Comparison of ENCODE assay signal across 28 mouse cellular contexts in genomic region chr16:54374990-54375389, GRCm38 (mm10).
DNase-seq lines count a peak whose midpoint lies in the region; ATAC-seq lines count a peak whose summit lies in the region.
"Had no signal": no experiment of that assay in that cellular context is flagged by ENCODE, and none has a peak within 500 bp of the region (broad histone marks: within the 10 kb centered on the region; RNA-seq: fewer than 3 reads in every experiment).

No protein-coding gene starts in this region.

- H3K4me1 ChIP-seq in kidney, embryonic 16.5 days (ENCODE audit: insufficient read depth, low read length): no peaks in the 10 kb centered on the region
- H3K4me1 ChIP-seq: embryonic facial prominence, embryonic 10.5 days; embryonic facial prominence, embryonic 12.5 days; forebrain, embryonic 10.5 days; forebrain, embryonic 12.5 days had no signal

- no peak overlapping the region for H3K4me3 ChIP-seq in kidney, embryonic 16.5 days (ENCODE audit: low read length)
- H3K4me3 ChIP-seq: embryonic facial prominence, embryonic 10.5 days; embryonic facial prominence, embryonic 12.5 days; erythroblast, embryonic 14.5 days; forebrain, embryonic 10.5 days; forebrain, embryonic 12.5 days had no signal

- H3K9ac ChIP-seq in kidney, embryonic 16.5 days (replicated peaks; ENCODE audit: low read length): no peak overlapping the region
- H3K9ac ChIP-seq: embryonic facial prominence, embryonic 12.5 days; forebrain, embryonic 12.5 days had no signal

- H3K4me2 ChIP-seq in kidney, embryonic 16.5 days (replicated peaks; ENCODE audit: low read depth, low read length): no peak overlapping the region
- H3K4me2 ChIP-seq: embryonic facial prominence, embryonic 12.5 days; forebrain, embryonic 12.5 days had no signal

- H3K27ac ChIP-seq in kidney, embryonic 16.5 days (ENCODE audit: low read length): no peak overlapping the region
- H3K27ac ChIP-seq: embryonic facial prominence, embryonic 10.5 days; embryonic facial prominence, embryonic 12.5 days; forebrain, embryonic 10.5 days; forebrain, embryonic 12.5 days had no signal

- H3K36me3 ChIP-seq in kidney, embryonic 16.5 days (ENCODE audit: insufficient read depth, low read length): no peaks in the 10 kb centered on the region
- H3K36me3 ChIP-seq: embryonic facial prominence, embryonic 10.5 days; embryonic facial prominence, embryonic 12.5 days; forebrain, embryonic 10.5 days; forebrain, embryonic 12.5 days; G1E had no signal

- no peak for DNase-seq in frontal cortex, postnatal 25 days (ENCODE audit: low spot score in 2 of 2)
- peak; percentile 44 for DNase-seq in layer of hippocampus, adult 9-11 months
- DNase-seq in layer of hippocampus, postnatal 36 days: no peak
- DNase-seq in brain, adult 2 months (ENCODE audit: low read depth, low spot score): peak; percentile 61
- DNase-seq in telencephalon, adult 2 months (ENCODE audit: low read depth, low spot score): peak; percentile 48
- DNase-seq: adrenal gland, adult 8-10 months; adrenal gland, postnatal 14 days; adrenal gland, postnatal 36 days; B cell, adult 2 months; cerebellum, adult 11-12 months; cerebellum, adult 2 months; cerebellum, adult 9-10 months; cerebellum, postnatal 10 days; cerebellum, postnatal 25 days had no signal

- whole genome bisulfite sequencing in kidney, embryonic 16.5 days: 83% methylated on average over 4 of the region's 4 CpGs

- ATAC-seq in frontal cortex, adult (ENCODE audit: low TSS enrichment): peak; percentile 86
- no peak for ATAC-seq in kidney, embryonic 16.5 days (ENCODE audit: low FRiP score, low TSS enrichment)
- ATAC-seq: activated CD4-positive, CD25-positive, alpha-beta regulatory T cell, adult 4 months; CD4-positive, CD25-positive, alpha-beta regulatory T cell, adult 4 months; forebrain, embryonic 14.5 days; forebrain, embryonic 16.5 days; Patski had no signal

- H3K27me3 ChIP-seq in kidney, embryonic 16.5 days (ENCODE audit: insufficient read depth, low read length): no peaks in the 10 kb centered on the region
- H3K27me3 ChIP-seq: CH12.LX; embryonic facial prominence, embryonic 12.5 days; forebrain, embryonic 12.5 days; Patski had no signal

- no peaks in the 10 kb centered on the region for H3K9me3 ChIP-seq in kidney, embryonic 16.5 days (ENCODE audit: low read length)
- H3K9me3 ChIP-seq: embryonic facial prominence, embryonic 10.5 days; embryonic facial prominence, embryonic 12.5 days; forebrain, embryonic 10.5 days; forebrain, embryonic 12.5 days; G1E had no signal

Comparison
In these comparisons a context has a peak if more than half of its experiments do, and no peak if none do; other contexts are left out.
1. DNase-seq: peak in layer of hippocampus, adult 9-11 months (single experiment), brain, adult 2 months (single experiment) and telencephalon, adult 2 months (single experiment); none in frontal cortex, postnatal 25 days (0 of 2) and layer of hippocampus, postnatal 36 days (0 of 2).